Mouse (Mus musculus) embryonic facial prominence, embryonic 12.5 days (tissue): ENCODE measurements around the gene Heatr3. TPM values are rescaled to one million over a fixed set of nuclear protein-coding genes. Genes with fewer than 3 reads are reported as not detected.
"Not testable (repeated sequence)": the region's sequence is repeated elsewhere in the genome, so short reads cannot be mapped to it uniquely, and the experiment has no call there.

Experiments
- ATAC-seq: fragments of 200-750 bp; cut with Nextera tagmentation; 2 replicates; pipeline ENCODE4 v1.8.0; 2017; ENCODE audit not compliant: insufficient number of reproducible peaks, insufficient read depth, low FRiP score, low TSS enrichment
- H3K27ac ChIP-seq: fragments of 300-500 bp; sonication (generic); 2 replicates; pipeline ENCODE4 v1.5.1; 2016; ENCODE audit warnings: mild to moderate bottlenecking
- H3K27me3 ChIP-seq: fragments of 300-500 bp; sonication (generic); 2 replicates; pipeline ENCODE4 v1.6.1; 2016; ENCODE audit warnings: mild to moderate bottlenecking, moderate library complexity
- H3K36me3 ChIP-seq: fragments of 300-500 bp; sonication (generic); 2 replicates; pipeline ENCODE4 v1.6.1; 2016; ENCODE audit warnings: mild to moderate bottlenecking
- H3K4me1 ChIP-seq: fragments of 300-500 bp; sonication (generic); 2 replicates; pipeline ENCODE4 v1.6.1; 2016
- H3K4me2 ChIP-seq: fragments of 300-500 bp; sonication (generic); replicated peaks from 2 replicates; pipeline ENCODE4 v1.6.1; 2016; ENCODE audit warnings: mild to moderate bottlenecking, moderate library complexity
- H3K4me3 ChIP-seq: fragments of 300-500 bp; sonication (generic); 2 replicates; pipeline ENCODE4 v1.5.1; 2016; ENCODE audit warnings: mild to moderate bottlenecking
- H3K9ac ChIP-seq: fragments of 300-500 bp; sonication (generic); 2 replicates; pipeline ENCODE4 v1.6.1; 2016; ENCODE audit warnings: mild to moderate bottlenecking, moderate library complexity
- H3K9me3 ChIP-seq: fragments of 300-500 bp; sonication (generic); 2 replicates; pipeline ENCODE4 v1.6.1; 2016; ENCODE audit warnings: mild to moderate bottlenecking, moderate library complexity
- WGBS: fragments of 180-500 bp; shearing (Covaris S2); methylation state at CpG from one replicate; pipeline ENCODE4 v1.1.7; 2016; 5-methylcytosine and 5-hydroxymethylcytosine counted together
- polyA plus RNA-seq: library from polyadenylated mRNA; unstranded; fragments of >200 nt; fragmentation: Nextera tagmentation; extraction: Ambion mirVana; gene quantifications from 2 replicates; pipeline ENCODE4 v1.2.1, GENCODE M21; 2016

Heatr3 gene
- polyA plus RNA-seq, 1 experiment from 2014 or later: 60.6 TPM

- under 1% methylated on average over 10 of the region's 10 CpGs for WGBS
- no peaks in the 10 kb centered on the region for H3K9me3 ChIP-seq
- H3K27ac ChIP-seq: peak overlapping the region; percentile 96
- ATAC-seq: no peak
- peak overlapping the region; percentile 91 for H3K4me3 ChIP-seq
- no peaks in the 10 kb centered on the region for H3K36me3 ChIP-seq
- H3K9ac ChIP-seq: peak overlapping the region; percentile 89
- H3K4me1 ChIP-seq: peaks cover 24% of the 10 kb centered on the region
- H3K27me3 ChIP-seq: no peaks in the 10 kb centered on the region
- peak overlapping the region; percentile 57 for H3K4me2 ChIP-seq
These were observed 60.9 kb downstream of the Heatr3 start for GRCm38 (mm10) chr8:88198551-88198944.

GRCm38 (mm10) chr8:88198945-88199571 lies 61.4 kb downstream of the Heatr3 start, which contains the start of gene Tent4b:
Gene Tent4b (plus strand): TSS chr8:88199213.
- under 1% methylated on average over 71 of the region's 97 CpGs for WGBS
- no peaks in the 10 kb centered on the region for H3K9me3 ChIP-seq
- no peaks in the 10 kb centered on the region for H3K27me3 ChIP-seq
- no peaks in the 10 kb centered on the region for H3K36me3 ChIP-seq
- H3K27ac ChIP-seq: peak within 1 kb of the TSS; percentile 96
- H3K4me2 ChIP-seq: peak within 1 kb of the TSS; percentile 96
- H3K9ac ChIP-seq: peak within 1 kb of the TSS; percentile 89
- peak within 1 kb of the TSS; percentile 91 for H3K4me3 ChIP-seq
- H3K4me1 ChIP-seq: peaks cover 29% of the 10 kb centered on the region
- peak; percentile 91 for ATAC-seq

GRCm38 (mm10) chr8:88199700-88200601 lies 62.3 kb downstream of the Heatr3 start:
- peak overlapping the region; percentile 91 for H3K4me3 ChIP-seq
- peaks cover 32% of the 10 kb centered on the region for H3K4me1 ChIP-seq
- peak overlapping the region; percentile 96 for H3K4me2 ChIP-seq
- no peaks in the 10 kb centered on the region for H3K27me3 ChIP-seq
- ATAC-seq: peak; percentile 60
- H3K27ac ChIP-seq: peak overlapping the region; percentile 96
- no peaks in the 10 kb centered on the region for H3K36me3 ChIP-seq
- under 1% methylated on average over 108 of the region's 117 CpGs for WGBS
- no peaks in the 10 kb centered on the region for H3K9me3 ChIP-seq
- peak overlapping the region; percentile 89 for H3K9ac ChIP-seq

DNA sequence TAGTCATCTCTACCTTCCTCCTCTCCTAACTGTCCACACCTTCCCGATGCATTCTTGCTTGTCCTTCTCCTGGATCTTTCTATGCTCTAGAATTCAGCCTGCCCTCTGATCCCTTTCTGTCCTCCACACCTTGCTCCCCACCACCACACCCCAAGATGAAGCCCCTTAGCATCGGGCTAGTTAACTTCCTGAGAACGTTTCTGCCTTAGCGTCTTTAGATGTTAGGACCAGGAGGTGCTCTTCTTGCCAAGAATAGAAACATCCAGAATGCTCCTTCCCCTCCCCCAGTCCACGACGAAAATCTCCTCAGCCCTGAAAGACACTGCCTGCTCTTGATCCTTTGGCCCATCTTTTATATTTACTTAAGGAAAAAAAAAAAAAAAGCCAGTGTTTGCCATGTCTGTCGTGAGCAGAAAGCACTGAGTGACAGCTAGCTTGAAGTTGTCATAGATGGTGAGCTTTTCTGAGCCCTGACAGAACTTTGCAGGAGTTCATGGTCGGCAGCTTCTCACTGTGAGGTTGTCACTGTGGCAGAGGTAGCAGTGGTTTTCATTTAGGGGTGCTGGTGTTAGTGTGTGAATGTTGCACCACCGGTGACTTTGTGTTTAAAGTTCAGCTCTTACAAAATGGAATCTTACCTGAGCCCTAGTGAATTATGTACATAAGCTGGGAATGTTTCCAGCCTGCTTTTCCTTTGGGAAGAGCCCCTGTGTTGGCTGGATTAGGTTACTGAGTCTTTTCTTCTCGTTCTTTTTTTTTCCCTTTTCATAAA lies 63.3 kb downstream of the Heatr3 start:
- Histone ChIP-seq H3K27ac (0 out of 2 replicates have a peak overlapping the region, but pooled peaks have one; percentile 96), H3K27me3 (no peaks in the 10 kb centered on the region), H3K9ac (peak overlapping the region; percentile 89), H3K36me3 (peaks cover under 1% of the 10 kb centered on the region; the same call in 1 of the 2 replicates), H3K9me3 (no peaks in the 10 kb centered on the region), H3K4me1 (peaks cover 32% of the 10 kb centered on the region), H3K4me3 (peak overlapping the region; percentile 91), H3K4me2 (peak overlapping the region; percentile 96)
- no peak for ATAC-seq
- 14% methylated on average over 10 of the region's 10 CpGs for WGBS

- Histone ChIP-seq H3K36me3 (peaks cover 4% of the 10 kb centered on the region; the same call in 1 of the 2 replicates), H3K9me3 (no peaks in the 10 kb centered on the region), H3K9ac (0 out of 2 replicates have a peak overlapping the region, but pooled peaks have one; percentile 89), H3K27ac (no peak overlapping the region), H3K4me3 (peak overlapping the region; percentile 91), H3K4me2 (peak overlapping the region; percentile 96), H3K4me1 (peaks cover 32% of the 10 kb centered on the region), H3K27me3 (no peaks in the 10 kb centered on the region)
- no peak for ATAC-seq
- WGBS: 47% methylated on average over 3 of the region's 3 CpGs
These were observed 64.0 kb downstream of the Heatr3 start for GRCm38 (mm10) chr8:88201641-88202040.

DNA sequence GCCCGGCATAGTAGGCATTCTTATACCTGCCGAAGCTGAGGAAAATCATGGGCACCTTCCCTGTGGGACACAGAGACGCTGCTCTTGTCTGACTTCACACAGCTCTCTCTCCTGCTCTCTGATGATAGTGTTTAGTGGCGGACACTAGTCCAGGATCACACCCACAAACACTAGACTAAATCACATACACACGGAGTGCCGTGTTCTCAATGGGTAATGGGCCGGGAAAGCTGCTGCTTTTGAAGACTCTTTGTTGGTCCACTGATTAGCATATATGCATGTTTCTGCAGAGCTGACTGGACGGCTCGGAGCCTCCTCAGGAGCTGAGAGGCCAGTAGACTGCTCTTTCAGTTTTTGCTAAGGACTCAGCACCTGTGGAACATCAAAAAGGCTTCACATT lies 68.4 kb downstream of the Heatr3 start:
- Histone ChIP-seq H3K9me3 (no peaks in the 10 kb centered on the region), H3K4me1 (peaks cover 24% of the 10 kb centered on the region), H3K27ac (no peak overlapping the region), H3K4me3 (no peak overlapping the region), H3K36me3 (peaks cover 10% of the 10 kb centered on the region; the same call in 1 of the 2 replicates), H3K9ac (no peak overlapping the region), H3K4me2 (no peak overlapping the region), H3K27me3 (no peaks in the 10 kb centered on the region)
- WGBS: 90% methylated on average over 9 of the region's 9 CpGs
- ATAC-seq: no peak

- peaks cover 12% of the 10 kb centered on the region for H3K4me1 ChIP-seq
- H3K36me3 ChIP-seq: peaks cover 10% of the 10 kb centered on the region; the same call in 1 of the 2 replicates
- no peak for ATAC-seq
- no peak overlapping the region for H3K27ac ChIP-seq
- no peak overlapping the region for H3K4me3 ChIP-seq
- no peak overlapping the region for H3K9ac ChIP-seq
- WGBS: 84% methylated on average over 7 of the region's 7 CpGs
- H3K27me3 ChIP-seq: no peaks in the 10 kb centered on the region
- H3K4me2 ChIP-seq: no peak overlapping the region
- no peaks in the 10 kb centered on the region for H3K9me3 ChIP-seq
These were observed 69.6 kb downstream of the Heatr3 start for GRCm38 (mm10) chr8:88207121-88207821.

GRCm38 (mm10) chr8:88209930-88210827 lies 72.5 kb downstream of the Heatr3 start:
- 81% methylated on average over 5 of the region's 6 CpGs for WGBS
- not testable (repeated sequence) for H3K9me3 ChIP-seq, H3K36me3 ChIP-seq, H3K27ac ChIP-seq, H3K4me3 ChIP-seq, H3K27me3 ChIP-seq, ATAC-seq, H3K9ac ChIP-seq, H3K4me2 ChIP-seq, H3K4me1 ChIP-seq

DNA sequence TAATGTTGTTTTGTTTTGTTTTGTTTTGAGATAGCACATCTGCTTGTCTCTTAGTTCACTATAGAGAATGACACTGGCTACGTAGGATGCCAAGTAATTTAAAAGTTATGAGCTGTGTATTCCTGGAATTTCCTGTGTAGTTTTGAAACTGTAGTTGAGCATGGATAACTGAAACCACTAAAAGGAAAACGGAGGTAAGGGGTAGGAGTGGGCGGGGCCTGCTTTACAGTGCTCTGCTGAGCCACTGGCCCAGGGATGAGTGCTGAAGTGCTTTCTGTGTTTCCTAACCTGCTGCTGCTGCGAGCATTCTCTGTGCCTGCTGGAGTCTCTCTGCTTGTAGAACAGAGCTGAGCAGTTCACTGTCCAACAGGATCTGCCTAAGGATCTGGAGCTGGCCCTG lies 83.7 kb downstream of the Heatr3 start:
- Histone ChIP-seq H3K27ac (no peak overlapping the region), H3K4me2 (no peak overlapping the region), H3K4me3 (no peak overlapping the region), H3K27me3 (no peaks in the 10 kb centered on the region), H3K4me1 (peaks cover 11% of the 10 kb centered on the region; the same call in 1 of the 2 replicates), H3K9ac (no peak overlapping the region), H3K9me3 (no peaks in the 10 kb centered on the region), H3K36me3 (no peaks in the 10 kb centered on the region)
- no peak for ATAC-seq
- WGBS: 45% methylated on average over 4 of the region's 4 CpGs
